Mouse (Mus musculus): ENCODE data around the gene Fcamr. TPM values are rescaled to one million over a fixed set of nuclear protein-coding genes. Genes with fewer than 3 reads are reported as not detected.

Gene Fcamr
- total RNA-seq (2014; rRNA removed) (not detected in 2 replicates), polyA plus RNA-seq (2015; fragmentation: Nextera tagmentation; extraction: Ambion mirVana) (not detected in 2 replicates)

DNA sequence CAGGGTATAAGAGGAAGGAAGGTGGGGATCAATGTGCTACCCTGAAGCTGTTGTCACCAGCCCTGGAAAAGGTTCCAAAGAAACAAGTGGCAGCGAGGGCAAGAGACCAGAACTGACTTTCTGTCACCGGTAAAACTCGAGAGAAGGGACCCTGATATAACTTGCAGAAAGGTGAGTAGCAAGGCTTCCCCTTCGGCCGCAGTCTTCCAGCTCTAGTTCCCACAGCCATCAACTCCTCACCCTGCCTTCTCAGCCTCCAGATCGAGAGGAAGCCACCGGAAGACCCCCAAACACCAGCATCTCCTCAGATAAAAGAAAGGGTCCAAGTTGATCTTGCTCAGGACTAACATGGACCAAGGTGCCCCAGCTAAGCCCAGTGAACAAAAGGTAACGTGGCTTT is at the start of gene Fcamr:
Gene Fcamr (plus strand): TSS at position 301 of the 400 bp plus-strand sequence.
- WGBS = 86% methylated on average over 8 of the region's 8 CpGs
- Histone ChIP-seq H3K9ac (replicated peaks; ENCODE audit: low read length, poor library complexity, severe bottlenecking) (no peak within 1 kb of the TSS), H3K4me1 (ENCODE audit: insufficient read depth, low read length) (no peaks in the 10 kb centered on the region), H3K9me3 (ENCODE audit: low read length) (no peaks in the 10 kb centered on the region), H3K27ac (ENCODE audit: low read depth, low read length) (no peak within 1 kb of the TSS), H3K36me3 (ENCODE audit: insufficient read depth, low read length) (no peaks in the 10 kb centered on the region), H3K4me3 (ENCODE audit: low read depth, low read length) (no peak within 1 kb of the TSS), H3K4me2 (ENCODE audit: low read depth, low read length, poor library complexity, severe bottlenecking) (no peak within 1 kb of the TSS), H3K27me3 (ENCODE audit: insufficient read depth, low read length) (no peaks in the 10 kb centered on the region)
- ATAC-seq (ENCODE audit: low FRiP score) (no peak), DNase-seq (ENCODE audit: low spot score) (no peak)
- TF ChIP-seq CTCF (IDR thresholded peaks at IDR 0.05) = no peak

DNA sequence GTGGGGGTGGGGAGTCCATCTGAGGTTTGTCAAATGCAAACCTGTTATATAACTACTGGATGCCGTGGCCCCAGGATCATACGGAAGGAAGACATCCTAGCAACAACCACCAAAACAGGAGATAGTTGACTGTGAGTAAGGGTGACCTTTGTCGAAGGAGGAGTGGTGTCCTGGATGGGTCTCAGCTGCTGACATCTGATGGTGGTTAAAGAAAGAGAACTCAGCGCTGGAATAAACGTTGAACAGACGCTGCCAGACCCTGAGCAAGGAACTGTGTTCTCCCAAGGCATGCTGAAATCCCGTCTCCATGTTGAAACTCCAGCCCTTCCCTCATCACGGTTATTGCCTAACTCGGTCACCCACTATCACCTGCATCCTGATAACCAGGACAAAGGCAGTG is 41.0 kb upstream of the Fcamr start:
- Histone ChIP-seq H3K27ac (ENCODE audit: low read depth, low read length) (no peak overlapping the region), H3K4me3 (ENCODE audit: low read depth, low read length) (no peak overlapping the region), H3K9ac (replicated peaks; ENCODE audit: low read length, poor library complexity, severe bottlenecking) (no peak overlapping the region), H3K4me1 (ENCODE audit: insufficient read depth, low read length) (no peaks in the 10 kb centered on the region), H3K27me3 (ENCODE audit: insufficient read depth, low read length) (no peaks in the 10 kb centered on the region), H3K4me2 (ENCODE audit: low read depth, low read length, poor library complexity, severe bottlenecking) (no peak overlapping the region), H3K9me3 (ENCODE audit: low read length) (no peaks in the 10 kb centered on the region), H3K36me3 (ENCODE audit: insufficient read depth, low read length) (no peaks in the 10 kb centered on the region)
- DNase-seq (ENCODE audit: low spot score) (no peak), ATAC-seq (ENCODE audit: low FRiP score) (no peak)
- TF ChIP-seq CTCF (IDR thresholded peaks at IDR 0.05) = no peak
- 86% methylated on average over 9 of the region's 9 CpGs for WGBS

- H3K36me3 ChIP-seq (ENCODE audit: insufficient read depth, low read length) = no peaks in the 10 kb centered on the region
- no peaks in the 10 kb centered on the region for H3K27me3 ChIP-seq (ENCODE audit: insufficient read depth, low read length)
- no peak overlapping the region for H3K4me2 ChIP-seq (ENCODE audit: low read depth, low read length, poor library complexity, severe bottlenecking)
- H3K4me3 ChIP-seq (ENCODE audit: low read depth, low read length) = no peak overlapping the region
- no peak overlapping the region for H3K27ac ChIP-seq (ENCODE audit: low read depth, low read length)
- DNase-seq (ENCODE audit: low spot score) (no peak), ATAC-seq (ENCODE audit: low FRiP score) (no peak)
- 86% methylated on average over 1 of the region's 1 CpGs for WGBS
- H3K9me3 ChIP-seq (ENCODE audit: low read length) = no peaks in the 10 kb centered on the region
- no peaks in the 10 kb centered on the region for H3K4me1 ChIP-seq (ENCODE audit: insufficient read depth, low read length)
- no peak overlapping the region for H3K9ac ChIP-seq (replicated peaks; ENCODE audit: low read length, poor library complexity, severe bottlenecking)
- TF ChIP-seq CTCF (IDR thresholded peaks at IDR 0.05) = no peak
These were observed 39.1 kb upstream of the Fcamr start for GRCm38 (mm10) chr1:130761597-130761996.

GRCm38 (mm10) chr1:130762045-130762760 is 38.5 kb upstream of the Fcamr start:
- no peak overlapping the region for H3K4me2 ChIP-seq (ENCODE audit: low read depth, low read length, poor library complexity, severe bottlenecking)
- no peaks in the 10 kb centered on the region for H3K9me3 ChIP-seq (ENCODE audit: low read length)
- TF ChIP-seq CTCF (IDR thresholded peaks at IDR 0.05) = no peak
- H3K4me3 ChIP-seq (ENCODE audit: low read depth, low read length) = no peak overlapping the region
- no peaks in the 10 kb centered on the region for H3K36me3 ChIP-seq (ENCODE audit: insufficient read depth, low read length)
- H3K27me3 ChIP-seq (ENCODE audit: insufficient read depth, low read length) = no peaks in the 10 kb centered on the region
- no peak overlapping the region for H3K27ac ChIP-seq (ENCODE audit: low read depth, low read length)
- WGBS = 83% methylated on average over 3 of the region's 3 CpGs
- DNase-seq (ENCODE audit: low spot score) = no peak
- no peaks in the 10 kb centered on the region for H3K4me1 ChIP-seq (ENCODE audit: insufficient read depth, low read length)
- H3K9ac ChIP-seq (replicated peaks; ENCODE audit: low read length, poor library complexity, severe bottlenecking) = no peak overlapping the region
- ATAC-seq (ENCODE audit: low FRiP score) = no peak

DNA sequence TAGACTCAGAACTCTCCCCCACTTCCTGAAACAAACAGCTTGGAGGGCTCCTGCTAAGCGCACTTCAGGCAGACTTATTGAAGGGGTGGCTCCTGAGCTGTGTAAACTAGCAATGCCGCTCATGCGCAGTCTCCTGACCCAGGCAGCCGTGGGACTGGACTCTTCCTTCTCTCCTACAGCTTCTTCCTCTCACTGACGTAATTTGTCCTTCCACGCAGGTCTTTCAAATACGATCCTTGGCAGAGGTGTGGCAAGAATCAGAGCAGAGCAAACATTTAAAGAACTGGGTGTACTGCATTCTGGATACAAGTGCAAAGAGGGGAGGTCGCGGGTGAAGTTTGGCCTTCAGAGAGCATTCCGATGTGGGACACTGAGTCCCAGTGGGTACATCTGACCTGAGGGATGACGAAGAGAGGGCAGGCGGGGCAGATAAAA is 36.7 kb upstream of the Fcamr start:
- ATAC-seq (ENCODE audit: low FRiP score) = no peak
- no peak overlapping the region for H3K9ac ChIP-seq (replicated peaks; ENCODE audit: low read length, poor library complexity, severe bottlenecking)
- H3K4me2 ChIP-seq (ENCODE audit: low read depth, low read length, poor library complexity, severe bottlenecking) = no peak overlapping the region
- TF ChIP-seq CTCF (IDR thresholded peaks at IDR 0.05) = no peak
- DNase-seq (ENCODE audit: low spot score) = no peak
- no peak overlapping the region for H3K4me3 ChIP-seq (ENCODE audit: low read depth, low read length)
- H3K9me3 ChIP-seq (ENCODE audit: low read length) = no peaks in the 10 kb centered on the region
- H3K27me3 ChIP-seq (ENCODE audit: insufficient read depth, low read length) = no peaks in the 10 kb centered on the region
- H3K36me3 ChIP-seq (ENCODE audit: insufficient read depth, low read length) = no peaks in the 10 kb centered on the region
- no peaks in the 10 kb centered on the region for H3K4me1 ChIP-seq (ENCODE audit: insufficient read depth, low read length)
- WGBS = 89% methylated on average over 12 of the region's 12 CpGs
- no peak overlapping the region for H3K27ac ChIP-seq (ENCODE audit: low read depth, low read length)

DNA sequence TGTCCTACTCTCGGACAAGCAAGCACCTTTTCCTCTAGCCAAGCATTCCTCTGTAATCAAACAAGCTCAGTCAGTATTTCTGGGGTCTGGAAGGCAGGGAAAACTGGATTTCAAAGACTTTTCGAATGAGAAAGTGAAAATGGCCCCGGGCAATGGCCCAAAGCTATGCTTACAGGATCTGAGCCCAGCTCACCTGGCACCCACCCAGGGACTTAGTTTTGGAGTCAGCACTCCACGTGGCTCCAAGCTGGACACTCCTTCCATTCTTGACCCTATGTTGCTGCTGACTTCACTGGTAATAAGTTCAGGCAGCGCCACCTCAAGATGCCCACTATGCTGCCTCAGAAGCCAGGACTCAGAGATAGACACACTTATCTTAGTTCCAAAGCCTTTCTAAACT is 33.6 kb upstream of the Fcamr start:
- H3K4me3 ChIP-seq (ENCODE audit: low read depth, low read length) = no peak overlapping the region
- H3K4me1 ChIP-seq (ENCODE audit: insufficient read depth, low read length) = no peaks in the 10 kb centered on the region
- H3K9ac ChIP-seq (replicated peaks; ENCODE audit: low read length, poor library complexity, severe bottlenecking) = no peak overlapping the region
- DNase-seq (ENCODE audit: low spot score) = no peak
- no peak for ATAC-seq (ENCODE audit: low FRiP score)
- no peaks in the 10 kb centered on the region for H3K36me3 ChIP-seq (ENCODE audit: insufficient read depth, low read length)
- H3K27ac ChIP-seq (ENCODE audit: low read depth, low read length) = no peak overlapping the region
- WGBS = 75% methylated on average over 5 of the region's 5 CpGs
- no peaks in the 10 kb centered on the region for H3K9me3 ChIP-seq (ENCODE audit: low read length)
- no peak for TF ChIP-seq CTCF (IDR thresholded peaks at IDR 0.05)
- no peak overlapping the region for H3K4me2 ChIP-seq (ENCODE audit: low read depth, low read length, poor library complexity, severe bottlenecking)
- H3K27me3 ChIP-seq (ENCODE audit: insufficient read depth, low read length) = no peaks in the 10 kb centered on the region
